Mouse (Mus musculus): ENCODE measurements around the gene Amotl1. TPM values are rescaled to one million over a fixed set of nuclear protein-coding genes. Genes with fewer than 3 reads are reported as not detected.
A peak's percentile ranks its signal among the peaks of the same experiment; 100 is the strongest.

Amotl1 gene
- total RNA-seq, 2 experiments from 2014 or later, result 14.6 to 16.9 TPM

GRCm38 (mm10) chr9:14563351-14563750, 81.5 kb downstream of the Amotl1 start:
- intact Hi-C loops (cut with DNase I), result no loop called here
- no peak for DNase-seq (ENCODE audit: low spot score in 2 of 2)

- intact Hi-C loops (cut with DNase I), result no loop called here
- no peak for DNase-seq (ENCODE audit: low spot score in 2 of 2)
Measured at GRCm38 (mm10) chr9:14560545-14560944, 84.3 kb downstream of the Amotl1 start.

- intact Hi-C loops (cut with DNase I), result loop anchor here (2.0 kb wide), 1 partner anchor 53 kb away; no protein-coding TSS in a partner anchor
- no peak for DNase-seq (ENCODE audit: low spot score in 2 of 2)
Measured at GRCm38 (mm10) chr9:14559996-14560395, 84.9 kb downstream of the Amotl1 start.

- intact Hi-C loops (cut with DNase I), result loop anchor here (2.0 kb wide), 1 partner anchor 53 kb away; no protein-coding TSS in a partner anchor
- DNase-seq (ENCODE audit: low spot score in 2 of 2), result peak; percentile 59 to 65
Measured at GRCm38 (mm10) chr9:14559430-14559829, 85.4 kb downstream of the Amotl1 start.

GRCm38 (mm10) chr9:14558332-14558731, 86.5 kb downstream of the Amotl1 start:
- DNase-seq (ENCODE audit: low spot score in 2 of 2), result no peak
- intact Hi-C loops (cut with DNase I), result loop anchor here (2.0 kb wide), 1 partner anchor 54 kb away; no protein-coding TSS in a partner anchor

- intact Hi-C loops (cut with DNase I), result no loop called here
- no peak for DNase-seq (ENCODE audit: low spot score in 2 of 2)
Measured at GRCm38 (mm10) chr9:14548366-14548761, 96.5 kb downstream of the Amotl1 start.

GRCm38 (mm10) chr9:14547584-14548365, 97.1 kb downstream of the Amotl1 start:
- no peak for DNase-seq (ENCODE audit: low spot score in 2 of 2)

GRCm38 (mm10) chr9:14544034-14544757, 100.7 kb downstream of the Amotl1 start:
- intact Hi-C loops (cut with DNase I), result no loop called here

More at GRCm38 (mm10) chr9:14547584-14548365, 97.1 kb downstream of the Amotl1 start:
- intact Hi-C loops (cut with DNase I), result no loop called here

GRCm38 (mm10) chr9:14534833-14535456, 109.9 kb downstream of the Amotl1 start:
- no peak for DNase-seq (ENCODE audit: low spot score in 2 of 2)
- intact Hi-C loops (cut with DNase I), result no loop called here

More at GRCm38 (mm10) chr9:14544034-14544757, 100.7 kb downstream of the Amotl1 start:
- DNase-seq (ENCODE audit: low spot score in 2 of 2), result no peak

GRCm38 (mm10) chr9:14533659-14534058, 111.2 kb downstream of the Amotl1 start:
- DNase-seq (ENCODE audit: low spot score in 2 of 2), result no peak
- intact Hi-C loops (cut with DNase I), result no loop called here

- DNase-seq (ENCODE audit: low spot score in 2 of 2), result no peak
- intact Hi-C loops (cut with DNase I), result no loop called here
Measured at GRCm38 (mm10) chr9:14532283-14532682, 112.6 kb downstream of the Amotl1 start.

- DNase-seq (ENCODE audit: low spot score in 2 of 2), result no peak
- intact Hi-C loops (cut with DNase I), result no loop called here
Measured at GRCm38 (mm10) chr9:14530004-14530403, 114.9 kb downstream of the Amotl1 start.

- intact Hi-C loops (cut with DNase I), result loop anchor here (1.0 to 5.0 kb wide), 2 partner anchors 176 to 244 kb away; no protein-coding TSS in a partner anchor
- peak; percentile 74 to 78 for DNase-seq (ENCODE audit: low spot score in 2 of 2)
Measured at GRCm38 (mm10) chr9:14523408-14524043, 121.3 kb downstream of the Amotl1 start.

GRCm38 (mm10) chr9:14521695-14522094, 123.2 kb downstream of the Amotl1 start:
- intact Hi-C loops (cut with DNase I), result loop anchor here (5.0 kb wide), 1 partner anchor 246 kb away; no protein-coding TSS in a partner anchor
- no peak for DNase-seq (ENCODE audit: low spot score in 2 of 2)

- no peak for DNase-seq (ENCODE audit: low spot score in 2 of 2)
- intact Hi-C loops (cut with DNase I), result loop anchor here (5.0 kb wide), 1 partner anchor 246 kb away; no protein-coding TSS in a partner anchor
Measured at GRCm38 (mm10) chr9:14520971-14521670, 123.7 kb downstream of the Amotl1 start.

- intact Hi-C loops (cut with DNase I), result no loop called here
- no peak for DNase-seq (ENCODE audit: low spot score in 2 of 2)
Measured at GRCm38 (mm10) chr9:14518105-14518504, 126.8 kb downstream of the Amotl1 start.

GRCm38 (mm10) chr9:14517296-14517695, 127.6 kb downstream of the Amotl1 start:
- no peak for DNase-seq (ENCODE audit: low spot score in 2 of 2)
- intact Hi-C loops (cut with DNase I), result no loop called here

- intact Hi-C loops (cut with DNase I), result no loop called here
- DNase-seq (ENCODE audit: low spot score in 2 of 2), result peak; percentile 17 to 32
Measured at GRCm38 (mm10) chr9:14512633-14513445, 132.0 kb downstream of the Amotl1 start.
